Mouse (Mus musculus) cerebellum, adult (tissue): Measurements from ENCODE around the gene Dusp1.

Experiments used
- ATAC-seq: cut with Nextera tagmentation; 2 replicates; pipeline ENCODE4 v1.9.2; 2017; ENCODE audit warnings: mild to moderate bottlenecking, moderate library complexity, mixed read lengths; ENCODE audit not compliant: insufficient number of reproducible peaks, low FRiP score, low TSS enrichment

The Dusp1 gene

DNA sequence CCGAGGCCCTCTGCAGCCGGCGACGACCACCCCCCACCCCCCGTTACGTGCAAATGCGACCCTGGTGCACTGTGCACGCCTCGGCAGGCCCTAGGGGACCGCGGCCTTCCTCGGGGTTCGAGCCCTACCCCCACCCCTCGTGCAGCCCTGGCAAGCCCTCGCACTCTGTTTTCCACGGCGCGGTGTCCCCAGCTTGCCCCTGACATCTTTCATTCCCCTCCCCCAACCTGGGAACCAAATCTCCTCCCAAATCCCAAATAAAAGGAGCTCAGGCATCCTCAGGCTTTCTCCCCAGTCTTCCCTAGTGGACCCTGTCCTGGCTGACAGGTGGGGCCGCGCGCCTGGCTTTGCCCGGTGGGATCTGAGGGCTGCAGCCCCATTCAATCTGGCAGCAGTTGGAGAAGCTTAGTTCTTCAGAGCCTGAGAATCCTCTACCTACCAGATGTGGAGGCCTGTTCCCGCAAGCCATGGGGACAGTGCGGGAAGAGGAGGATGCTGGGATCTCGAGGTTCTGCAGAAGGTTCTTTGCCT lies at the start of gene Dusp1:
Gene Dusp1 (minus strand): TSS at position 478 of the 531 bp plus-strand sequence.
- ATAC-seq: peak; percentile 63; the same call in 1 of the 2 replicates

DNA sequence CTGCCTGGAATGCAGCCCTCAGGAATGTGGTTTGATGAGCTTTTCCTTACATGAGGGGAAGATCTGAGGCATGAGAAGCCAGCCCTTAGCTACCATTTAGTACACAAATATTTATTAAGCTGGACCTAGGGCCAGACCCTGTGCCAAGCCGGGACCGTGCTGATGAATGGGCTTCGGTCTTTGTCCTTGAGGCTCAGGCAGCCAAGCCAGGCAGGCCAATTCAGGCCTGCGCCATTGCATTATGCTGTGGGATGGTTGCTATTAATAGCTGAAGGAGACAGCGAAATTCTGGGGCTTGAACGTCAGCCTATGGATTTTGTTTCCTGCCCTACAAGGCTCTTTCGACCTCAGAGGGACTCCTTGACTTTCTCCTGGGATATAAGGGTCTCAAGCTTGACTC lies 49.4 kb upstream of the Dusp1 start:
- ATAC-seq: no peak

DNA sequence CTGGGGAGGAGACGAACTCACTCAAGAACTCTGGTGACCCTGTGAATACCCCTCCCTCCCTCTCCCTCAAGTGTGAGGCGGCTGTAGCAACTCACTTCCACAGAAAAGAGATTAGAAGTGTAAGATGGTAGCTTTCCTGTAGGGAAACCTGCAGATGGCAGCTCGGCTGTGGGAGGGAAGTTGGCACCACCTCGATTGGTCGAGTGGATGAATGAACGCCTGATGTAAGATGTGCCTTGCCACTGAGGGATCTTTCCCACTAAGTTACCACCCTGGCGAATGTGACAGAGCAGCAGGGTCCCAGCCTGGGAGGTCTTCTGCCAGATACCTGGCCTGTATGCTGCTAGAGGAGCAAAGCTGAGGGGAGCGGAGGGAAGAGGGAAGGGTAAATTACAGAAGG lies 47.9 kb upstream of the Dusp1 start:
- ATAC-seq: no peak

DNA sequence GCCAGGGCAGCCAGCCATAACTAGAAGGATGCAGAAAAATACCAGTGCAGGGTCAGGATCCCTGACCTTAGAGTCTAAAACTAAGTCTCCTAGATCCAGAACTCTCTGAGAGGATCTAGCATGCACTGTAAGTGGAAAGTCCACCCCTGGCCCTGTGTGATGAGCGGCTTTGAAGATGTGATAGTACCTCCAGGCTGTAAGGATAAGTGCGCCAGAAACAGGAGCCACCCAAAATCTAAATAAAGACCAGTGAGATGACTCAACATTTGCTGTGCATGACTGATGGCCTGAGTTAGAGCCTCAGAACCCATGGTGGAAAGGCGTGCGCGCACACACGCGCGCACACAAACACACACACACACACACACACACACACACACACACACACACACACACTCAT lies 46.9 kb upstream of the Dusp1 start:
- no peak for ATAC-seq

DNA sequence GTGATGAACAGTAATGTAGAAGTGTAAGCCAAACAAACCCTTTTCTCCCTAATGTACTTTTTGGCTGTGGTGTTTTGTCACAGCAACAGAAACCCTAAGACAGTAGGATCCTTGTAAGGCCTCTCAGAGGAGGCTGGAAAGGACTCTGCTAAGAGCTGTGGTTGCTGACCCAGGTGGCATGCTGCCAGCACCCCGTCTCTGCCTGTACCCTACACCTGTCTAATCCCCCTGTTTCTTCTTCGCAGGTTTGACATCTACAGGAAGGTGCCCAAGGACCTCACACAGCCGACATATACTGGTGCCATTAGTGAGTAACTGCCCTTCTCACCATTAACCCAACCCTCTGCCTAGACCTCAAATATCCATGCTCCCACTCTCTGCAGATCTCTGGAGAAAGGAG lies 46.4 kb upstream of the Dusp1 start:
- ATAC-seq: no peak

DNA sequence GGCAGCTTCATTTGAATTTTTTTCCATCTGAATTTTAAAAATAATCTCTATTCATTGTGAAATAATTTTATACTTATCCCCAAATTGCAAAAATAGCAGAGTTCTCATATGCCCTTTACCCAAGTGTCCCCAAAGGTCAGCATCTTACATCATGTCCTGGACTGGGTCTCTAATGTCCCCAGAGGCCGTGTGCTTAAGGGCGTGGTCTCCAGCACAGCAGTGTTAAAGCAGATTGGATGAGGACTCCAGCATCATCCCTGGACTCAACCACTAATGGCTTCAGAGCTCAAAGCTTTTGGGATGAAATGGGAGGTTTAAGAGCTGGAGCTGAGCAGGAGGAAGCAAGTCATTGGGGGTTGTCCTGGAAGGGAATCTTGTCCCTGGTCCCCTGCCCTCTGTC lies 44.6 kb upstream of the Dusp1 start:
- no peak for ATAC-seq

DNA sequence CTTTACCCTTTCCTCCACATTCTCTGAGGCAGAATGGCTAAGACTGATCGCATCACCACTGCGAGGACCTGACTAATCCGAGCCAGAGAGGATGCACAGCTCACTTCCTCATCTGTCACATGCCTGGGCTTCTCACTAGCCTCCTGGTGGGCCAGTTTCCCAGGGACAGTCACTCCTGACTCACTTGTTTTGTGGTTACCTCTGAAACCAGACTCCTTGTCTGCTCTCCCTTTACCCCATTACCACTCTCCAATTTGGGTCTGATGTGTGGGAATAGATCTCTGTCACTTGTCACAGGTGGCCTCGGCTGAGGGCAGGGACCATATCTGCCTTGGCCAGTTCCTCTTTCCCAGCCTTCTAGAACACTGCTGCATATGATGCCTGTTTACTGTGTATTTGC lies 43.7 kb upstream of the Dusp1 start:
- ATAC-seq: no peak

DNA sequence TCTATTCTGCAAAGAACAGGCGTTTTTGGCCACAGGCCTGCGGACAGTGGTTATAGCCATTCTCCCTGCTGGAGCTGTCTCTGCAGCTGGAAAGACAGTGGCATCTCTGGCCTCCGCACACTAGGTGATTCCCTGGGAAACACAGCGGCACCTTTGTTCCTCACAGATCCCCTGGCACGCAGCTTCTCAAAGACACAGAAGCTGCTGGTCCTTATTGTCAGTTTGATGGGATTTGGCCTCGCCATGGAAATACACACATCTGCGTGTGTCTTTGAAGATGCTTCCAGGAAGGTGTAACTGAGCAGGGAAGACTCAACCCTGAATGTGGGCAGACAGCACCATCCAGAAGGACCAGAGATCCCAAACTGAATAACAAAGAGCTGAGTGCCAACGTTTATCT lies 41.4 kb upstream of the Dusp1 start:
- ATAC-seq: no peak

DNA sequence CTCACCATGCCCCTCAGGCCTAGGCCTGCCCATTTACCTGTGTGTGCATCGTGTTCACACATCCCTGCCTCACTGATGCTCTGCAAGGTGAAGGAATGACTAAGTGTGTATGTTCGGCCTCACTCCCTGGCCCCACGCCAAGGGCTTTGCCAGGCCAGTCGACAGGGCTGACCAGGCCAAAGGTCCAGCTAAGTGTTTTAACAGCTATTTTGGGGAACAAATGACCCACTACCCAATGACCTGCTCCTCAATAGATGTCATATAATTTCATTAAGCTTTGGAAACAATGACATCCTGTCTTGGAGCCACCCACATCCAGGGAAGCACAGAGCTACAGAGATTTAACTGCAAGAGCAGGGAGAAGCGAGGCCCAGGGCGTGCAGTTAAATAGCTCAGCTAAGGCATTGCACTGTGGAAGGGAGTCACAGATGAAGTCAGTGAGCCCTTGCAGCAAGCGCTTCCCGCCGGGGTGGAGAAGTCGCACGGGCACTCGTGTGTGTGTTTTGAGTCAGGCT lies 40.5 kb upstream of the Dusp1 start:
- no peak for ATAC-seq

DNA sequence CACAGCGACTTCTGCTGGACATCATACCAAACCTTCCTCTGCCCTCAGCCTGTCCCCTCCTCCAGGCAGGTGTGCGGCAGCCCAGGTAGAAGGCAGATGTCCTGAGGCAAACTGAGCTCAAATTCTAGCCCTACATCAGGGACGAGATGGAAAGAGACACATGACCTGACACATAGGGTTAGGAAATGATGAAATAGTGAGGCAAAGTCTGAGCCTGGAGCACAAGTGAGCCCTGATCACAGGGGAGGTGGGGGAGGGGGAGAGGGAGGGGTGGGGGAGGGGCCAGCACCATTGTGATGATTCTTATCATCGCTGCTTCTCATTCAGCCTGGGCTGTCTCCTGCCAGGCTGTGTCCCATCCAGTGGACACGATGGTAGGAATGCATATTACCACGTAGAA lies 40.0 kb upstream of the Dusp1 start:
- ATAC-seq: no peak

DNA sequence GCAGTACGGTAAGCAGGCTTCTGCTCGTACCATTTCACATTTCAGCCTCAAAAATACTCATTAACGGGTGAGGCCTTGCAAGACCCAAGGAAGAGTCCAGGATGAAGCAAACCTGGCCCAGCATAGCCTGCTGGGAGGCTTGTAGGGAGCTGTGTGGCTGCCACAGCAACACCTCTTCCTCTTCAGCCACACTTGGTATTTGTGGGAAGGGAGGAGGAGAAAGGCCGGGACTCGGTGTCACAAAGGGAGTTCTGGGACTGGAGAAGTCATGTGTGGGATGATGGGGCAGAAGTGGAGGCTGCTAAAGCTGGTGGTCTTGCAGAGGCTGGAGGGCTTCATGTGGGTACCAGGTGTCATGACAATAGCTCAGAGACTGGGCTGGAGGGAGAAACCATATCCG lies 39.6 kb upstream of the Dusp1 start:
- ATAC-seq: no peak

DNA sequence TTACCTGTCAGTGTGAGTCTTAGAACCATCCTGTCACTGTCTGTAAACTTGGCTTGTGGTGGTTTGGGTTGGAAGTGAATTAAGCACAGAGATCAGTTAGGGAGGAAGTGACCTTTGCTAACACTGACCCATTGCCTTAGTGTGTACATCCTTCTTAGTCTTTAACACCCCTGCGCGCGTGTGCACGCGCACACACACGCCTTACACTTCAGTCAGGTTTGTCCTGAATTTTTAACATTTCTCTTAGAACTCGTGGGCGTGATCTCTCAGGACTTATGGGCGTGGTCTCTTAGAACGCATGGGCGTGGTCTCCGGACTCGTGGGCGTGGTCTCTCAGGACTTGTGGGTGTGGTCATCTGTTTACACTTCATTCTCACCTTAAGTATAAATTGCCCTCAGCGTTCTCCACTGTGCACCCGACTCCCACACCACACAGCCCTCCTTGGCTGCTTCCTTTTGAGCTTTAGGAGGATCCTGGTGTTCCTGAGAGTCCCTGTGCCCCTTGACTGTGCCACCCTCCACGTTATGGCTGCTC lies 39.1 kb upstream of the Dusp1 start:
- ATAC-seq: no peak

DNA sequence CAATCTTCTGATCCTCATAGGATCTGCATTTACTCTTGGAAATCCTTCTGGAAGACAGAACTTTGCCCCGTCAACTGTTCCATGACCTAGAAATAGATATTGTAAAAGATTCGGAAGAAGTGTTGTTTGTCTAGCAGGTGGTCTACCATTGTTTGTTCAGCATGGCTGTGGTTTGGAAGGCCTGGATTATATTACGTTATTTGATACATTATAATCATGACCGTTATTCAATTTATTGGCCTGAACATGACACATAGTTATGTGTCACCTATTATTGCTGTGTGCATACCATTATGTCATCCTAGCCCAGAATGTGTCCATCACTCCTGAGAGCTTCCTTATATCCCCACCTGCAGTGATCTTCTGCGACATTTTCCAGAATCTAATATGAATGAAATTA lies 36.9 kb upstream of the Dusp1 start:
- no peak for ATAC-seq

DNA sequence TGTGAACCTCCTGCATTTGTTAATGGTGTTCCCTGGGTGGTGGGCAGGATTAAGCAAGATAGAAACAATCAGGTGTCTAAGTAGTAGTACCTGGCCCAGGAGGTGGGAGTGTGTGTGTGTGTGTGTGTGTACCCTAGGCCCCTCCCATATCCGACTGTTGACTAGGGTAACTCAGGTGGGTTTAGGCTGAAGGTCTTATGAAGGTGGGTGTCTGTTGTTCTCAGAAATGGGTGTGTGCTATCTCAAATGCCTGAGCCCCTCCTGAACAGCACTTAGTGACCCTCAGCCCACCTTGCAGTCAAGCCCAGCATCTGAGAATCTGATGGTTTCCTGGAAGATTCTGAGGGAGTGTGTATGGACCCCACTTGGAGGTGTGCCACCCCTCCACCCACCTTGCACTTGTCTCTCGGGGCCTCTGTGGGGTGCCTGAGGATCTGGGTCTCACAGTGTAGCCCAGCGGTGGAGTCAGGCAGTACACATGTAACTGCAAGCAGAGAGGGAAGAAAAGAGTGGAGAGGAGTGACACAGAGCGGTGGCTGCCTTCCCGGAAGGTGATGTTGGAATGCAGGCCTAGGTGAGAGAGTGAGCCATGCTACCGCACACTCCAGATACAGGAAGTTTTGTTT lies 35.0 kb upstream of the Dusp1 start:
- ATAC-seq: no peak

DNA sequence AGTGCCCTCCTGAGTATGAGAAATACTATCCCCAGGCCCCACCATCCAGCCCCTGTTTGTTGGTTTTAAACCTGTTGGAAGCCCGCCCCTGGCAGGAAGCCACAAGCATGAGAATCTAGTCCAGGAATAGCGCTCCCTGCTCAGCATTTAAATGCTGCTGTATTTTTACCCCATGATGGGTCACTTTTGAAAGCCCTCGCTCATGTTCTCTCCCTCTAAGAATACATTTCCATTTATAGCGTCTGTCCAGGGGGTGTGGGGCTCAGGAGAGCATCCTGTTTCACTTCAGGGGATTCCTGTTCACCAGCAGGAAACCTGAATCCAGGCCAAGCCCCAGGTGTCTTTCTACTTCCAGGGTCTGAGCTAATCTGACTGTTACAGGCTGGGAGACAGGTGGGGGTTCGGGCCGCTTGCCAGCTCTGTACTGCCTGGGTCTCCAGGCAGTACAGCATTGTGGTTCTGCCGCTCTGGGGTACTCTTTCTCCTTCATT lies 34.3 kb upstream of the Dusp1 start:
- ATAC-seq: peak; percentile 52; the same call in 1 of the 2 replicates

DNA sequence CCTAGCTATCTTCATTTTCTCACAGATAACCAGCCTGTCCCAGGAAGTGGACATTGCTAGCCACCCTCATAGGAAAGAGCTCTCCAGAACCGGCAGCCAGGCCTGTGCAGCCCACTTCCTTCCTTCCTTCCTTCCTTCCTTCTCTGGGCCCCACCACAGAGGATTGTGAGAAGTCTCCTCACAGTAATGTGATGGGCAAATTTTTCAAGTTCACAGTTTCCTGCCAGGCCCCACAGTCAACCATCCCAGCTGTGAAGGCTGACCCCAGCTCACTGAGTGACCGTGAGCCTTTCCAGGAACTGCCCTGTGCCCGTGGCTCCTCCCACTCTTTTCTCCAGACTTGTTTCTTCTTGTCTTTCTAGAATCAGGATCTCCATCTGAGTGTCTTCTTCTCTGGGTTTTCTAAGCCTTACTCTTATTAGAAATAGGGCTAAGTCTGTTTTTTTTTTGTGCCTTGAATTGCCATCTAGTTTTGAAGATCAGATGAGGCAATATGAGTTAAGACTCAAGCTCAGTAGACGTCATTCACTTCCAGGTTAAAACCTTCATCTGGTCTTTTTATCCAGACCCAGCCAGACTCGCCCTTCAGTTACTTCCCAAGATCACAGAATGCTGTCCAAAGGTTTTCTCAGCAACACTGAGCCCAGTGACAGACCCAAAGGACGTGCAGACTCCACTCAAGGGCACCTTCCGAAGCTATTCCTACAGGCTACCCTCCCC lies 33.7 kb upstream of the Dusp1 start:
- ATAC-seq: peak; percentile 34; the same call in 1 of the 2 replicates

DNA sequence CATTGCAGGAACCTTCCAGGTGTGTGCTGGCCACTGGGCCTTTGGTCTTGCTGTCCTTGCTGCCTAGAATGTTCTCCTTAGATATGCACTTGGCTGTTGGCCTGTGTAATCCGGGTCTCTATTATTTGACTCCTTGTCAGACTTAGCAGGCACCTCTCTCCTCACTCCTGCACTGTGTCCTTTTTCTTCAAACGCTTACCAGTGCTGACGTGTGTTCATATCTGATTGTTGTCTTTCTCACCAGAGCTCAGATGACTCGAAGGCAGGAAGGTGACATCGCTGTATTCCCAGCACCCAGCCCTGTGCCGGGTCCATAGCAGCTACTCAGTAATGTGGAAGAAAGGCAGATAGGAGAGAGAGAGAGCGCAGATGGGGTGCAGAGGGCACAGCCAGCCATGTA lies 33.0 kb upstream of the Dusp1 start:
- no peak for ATAC-seq

DNA sequence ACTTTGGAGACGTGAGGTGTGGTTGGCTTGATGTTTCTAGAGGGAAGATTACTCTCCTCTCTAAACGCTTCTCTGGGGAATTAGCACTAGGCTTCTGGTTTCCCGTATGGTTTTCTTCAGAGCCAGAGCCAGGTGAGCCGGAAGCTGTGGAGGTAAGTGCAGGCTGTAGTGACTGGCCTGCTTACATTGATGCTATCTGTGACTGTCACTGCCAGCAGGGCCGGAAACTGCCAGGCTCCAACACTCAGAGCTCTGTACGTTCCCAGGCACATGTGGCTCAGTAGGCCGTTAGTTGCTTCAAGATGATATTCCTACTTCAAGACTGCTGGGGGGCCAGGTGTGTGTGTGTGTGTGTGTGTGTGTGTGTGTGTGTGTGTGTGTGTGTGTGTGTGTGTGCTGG lies 32.2 kb upstream of the Dusp1 start:
- no peak for ATAC-seq

DNA sequence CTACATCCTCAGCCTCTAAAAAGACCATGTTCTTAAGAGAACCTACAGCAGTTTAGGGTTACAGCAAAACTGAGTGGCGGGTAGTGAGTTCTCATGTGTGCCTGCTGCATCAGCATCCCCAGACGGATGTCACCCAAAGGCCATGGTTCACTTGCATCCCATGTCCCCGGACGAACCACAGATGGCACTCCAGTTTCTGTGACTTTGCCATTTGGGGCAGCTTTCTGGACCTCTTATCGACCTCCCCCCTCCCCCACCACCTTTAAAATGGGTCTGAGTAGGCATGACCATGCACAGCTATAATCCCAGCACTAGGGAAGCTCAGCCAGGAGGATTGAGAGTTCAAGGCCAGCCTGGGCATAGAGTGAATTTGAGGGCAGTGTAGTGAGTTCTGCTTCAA lies 31.3 kb upstream of the Dusp1 start:
- no peak for ATAC-seq

DNA sequence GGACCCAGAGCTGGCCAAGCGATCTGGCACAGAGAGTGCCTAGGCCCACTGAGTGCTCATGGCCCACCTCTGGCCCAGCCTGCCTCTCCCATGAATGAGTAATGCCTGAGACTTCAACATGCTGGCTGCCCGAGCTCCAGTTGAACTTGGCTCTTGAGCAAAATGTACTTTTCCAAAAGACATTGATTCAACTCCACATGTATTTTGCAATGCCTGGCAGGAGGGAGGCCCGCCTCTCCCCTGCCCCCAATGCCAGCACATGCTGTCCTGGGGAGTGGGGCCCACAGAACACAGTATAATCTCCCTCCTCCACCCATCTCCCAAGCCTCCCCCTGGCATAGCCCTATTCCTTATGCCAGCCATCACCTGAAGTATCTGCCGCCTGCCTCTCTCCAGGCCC lies 30.6 kb upstream of the Dusp1 start:
- no peak for ATAC-seq

DNA sequence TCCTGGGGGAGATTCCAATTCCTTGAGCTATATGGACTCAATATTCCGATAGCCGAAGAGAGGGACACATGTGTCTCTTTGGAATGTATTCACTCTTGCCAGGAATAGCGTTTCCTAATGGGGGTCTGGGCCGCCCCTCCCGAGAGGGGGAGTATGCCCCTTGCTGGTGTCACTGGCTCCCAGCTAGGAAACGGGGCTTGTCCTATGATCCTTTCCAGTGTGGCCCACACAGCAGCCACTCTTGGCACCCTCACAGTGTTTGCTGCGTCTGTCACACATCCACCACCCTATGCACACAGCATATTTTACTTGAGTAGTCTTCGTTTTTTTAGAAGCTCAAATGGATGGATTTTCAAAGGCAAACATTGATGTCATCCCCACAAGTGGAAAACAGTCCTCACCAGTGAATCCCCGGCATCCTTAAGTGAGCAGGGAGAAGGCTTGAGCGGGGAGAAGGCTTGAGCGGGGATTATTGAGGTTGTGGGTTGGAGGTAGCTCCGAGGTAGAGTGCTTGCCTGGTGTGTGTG lies 26.1 kb upstream of the Dusp1 start:
- ATAC-seq: no peak
